Mouse (Mus musculus) embryo, embryonic 10.5 days (tissue): ENCODE data around the gene Smyd3.
"Not testable (repeated sequence)": the region's sequence is repeated elsewhere in the genome, so short reads cannot be mapped to it uniquely, and the experiment has no call there.

Experiments
- DNase-seq: peaks from one replicate; pipeline ENCODE4 v3.0.0-alpha.2; 2015; ENCODE audit warnings: low spot score

Smyd3 gene

DNA sequence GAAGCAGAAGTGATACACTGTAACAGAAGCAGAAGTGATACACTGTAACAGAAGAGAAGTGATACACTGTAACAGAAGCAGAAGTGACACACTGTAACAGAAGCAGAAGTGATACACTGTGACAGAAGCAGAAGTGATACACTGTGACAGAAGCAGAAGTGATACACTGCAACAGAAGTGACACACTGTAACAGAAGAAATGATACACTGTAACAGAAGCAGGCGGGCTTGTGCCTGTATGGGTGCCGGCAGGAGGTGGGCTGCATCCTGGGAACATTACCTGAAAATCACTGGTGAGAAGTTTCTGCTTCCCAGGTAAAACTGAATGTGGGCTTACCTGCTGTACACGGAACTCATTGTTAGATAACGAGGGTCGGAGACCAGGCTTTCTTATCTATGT is 353.6 kb downstream of the Smyd3 start:
- not testable (repeated sequence) for DNase-seq

DNA sequence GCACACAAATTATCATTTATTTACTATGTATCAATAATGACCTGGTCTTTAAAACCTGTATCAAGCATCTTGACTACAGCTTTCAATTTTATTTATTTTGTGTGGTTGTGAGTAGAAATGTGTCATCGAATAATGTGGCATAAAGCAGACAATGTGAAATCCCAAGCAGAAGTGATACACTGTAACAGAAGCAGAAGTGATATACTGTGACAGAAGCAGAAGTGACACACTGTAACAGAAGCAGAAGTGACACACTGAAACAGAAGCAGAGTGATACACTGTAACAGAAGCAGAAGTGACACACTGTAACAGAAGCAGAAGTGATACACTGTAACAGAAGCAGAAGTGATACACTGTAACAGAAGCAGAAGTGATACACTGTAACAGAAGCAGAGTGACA is 355.1 kb downstream of the Smyd3 start:
- not testable (repeated sequence) for DNase-seq

DNA sequence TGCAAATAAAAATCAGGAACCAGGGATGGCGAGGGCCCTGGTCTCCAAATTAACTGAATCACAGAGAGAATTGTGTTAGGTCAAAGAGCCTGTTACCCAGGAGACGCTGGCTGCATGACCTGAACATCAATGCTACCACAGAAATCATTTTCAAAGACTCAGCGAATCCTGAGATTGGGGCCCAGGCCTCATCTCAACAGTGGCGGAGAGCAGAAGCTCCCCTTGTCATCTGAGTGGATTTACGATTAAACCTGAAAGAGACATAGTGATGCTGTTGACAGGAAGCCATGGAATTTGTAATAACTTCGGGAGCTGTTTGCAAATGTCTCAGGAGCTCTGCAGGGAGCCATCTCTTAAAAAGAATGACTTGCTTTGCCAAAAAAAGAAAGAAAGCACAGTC is 355.9 kb downstream of the Smyd3 start:
- peak; percentile 48 for DNase-seq

GRCm38 (mm10) chr1:179160697-179161096 is 357.1 kb downstream of the Smyd3 start:
- DNase-seq: no peak

DNA sequence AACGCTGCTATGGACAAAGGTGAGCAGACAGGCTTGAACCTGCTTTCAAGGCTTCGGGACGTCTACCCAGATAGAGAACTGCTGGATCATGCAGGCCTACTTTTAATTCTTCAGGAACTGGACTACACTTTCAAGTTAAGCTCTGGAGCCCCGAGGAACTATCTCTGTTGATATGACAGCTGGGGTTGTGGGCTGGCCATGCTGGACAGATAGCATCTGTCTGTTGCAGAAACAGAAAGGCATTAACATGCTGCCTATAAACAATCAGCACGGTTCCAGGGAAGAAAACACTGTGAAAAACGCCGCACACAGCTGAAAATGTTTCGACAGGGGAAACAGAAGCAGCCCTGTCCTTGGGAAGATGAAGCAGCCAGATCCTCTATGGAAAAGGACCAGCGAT is 365.5 kb downstream of the Smyd3 start:
- DNase-seq: no peak

GRCm38 (mm10) chr1:179151275-179151674 is 366.6 kb downstream of the Smyd3 start:
- no peak for DNase-seq

DNA sequence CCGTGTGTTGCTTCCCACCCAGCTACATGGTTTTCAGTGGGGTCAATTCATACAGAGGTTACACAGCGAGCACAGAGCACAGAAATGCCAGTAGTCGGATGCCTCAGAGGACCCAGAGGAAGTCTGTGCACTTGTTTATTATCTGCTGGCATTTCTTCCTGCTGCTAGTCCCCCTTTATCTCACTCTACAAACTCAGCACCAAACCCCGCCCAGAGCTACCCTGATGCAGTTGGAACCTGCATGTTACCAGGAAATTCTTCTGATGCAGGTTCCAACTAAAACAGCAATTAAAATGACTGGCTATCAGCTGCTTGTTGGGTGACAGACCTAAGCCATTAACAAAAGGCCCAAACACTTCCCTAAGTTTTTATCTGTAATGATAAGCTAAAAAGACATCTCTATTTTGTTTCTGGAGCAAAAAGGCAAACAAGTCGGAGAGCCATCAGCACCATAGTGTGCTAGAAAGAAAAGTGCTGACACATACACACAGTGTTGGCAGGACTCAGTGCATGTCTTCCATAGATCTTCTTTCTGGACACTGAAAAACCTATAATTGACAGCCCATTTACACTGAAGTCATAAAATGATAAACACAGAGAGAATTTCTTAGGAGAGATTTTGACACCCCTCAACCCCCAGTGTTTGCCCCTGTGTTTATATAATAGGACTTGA is 368.2 kb downstream of the Smyd3 start:
- no peak for DNase-seq

GRCm38 (mm10) chr1:179146730-179147167 is 371.1 kb downstream of the Smyd3 start:
- peak; percentile 39 for DNase-seq

DNA sequence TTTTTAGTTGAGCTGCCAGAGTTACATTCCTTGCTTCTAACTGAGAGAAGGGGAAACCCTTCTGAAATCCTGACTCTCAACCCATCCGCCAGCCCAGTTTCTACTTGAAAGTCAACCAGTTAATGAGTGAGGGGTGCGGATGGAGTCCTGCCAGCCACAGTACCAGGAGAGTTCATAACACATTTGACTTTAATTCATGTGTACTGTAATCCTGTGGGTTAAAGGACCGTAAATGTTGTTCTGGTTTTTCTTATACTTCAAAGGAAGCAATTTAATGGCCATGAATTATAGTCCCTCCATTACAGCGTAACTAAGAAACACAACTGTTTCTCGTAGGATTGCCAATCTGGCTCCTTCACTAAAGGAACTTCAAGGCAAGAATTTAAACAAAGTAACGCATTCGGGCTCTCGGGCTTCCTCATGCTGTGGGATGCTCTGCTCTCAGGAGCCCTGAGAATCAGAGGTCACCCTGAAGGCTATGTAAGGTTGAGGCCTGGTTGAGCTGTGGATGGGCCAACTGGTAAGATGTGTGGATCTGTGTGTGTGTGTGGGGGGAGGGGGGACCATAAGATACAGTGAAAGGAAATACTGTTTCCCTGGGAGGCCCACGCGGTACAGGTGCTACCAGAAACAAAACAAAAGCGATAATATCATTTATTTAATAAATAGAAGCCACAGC is 374.5 kb downstream of the Smyd3 start:
- DNase-seq: peak; percentile 35

GRCm38 (mm10) chr1:179142177-179142576 is 375.7 kb downstream of the Smyd3 start:
- peak; percentile 86 for DNase-seq

DNA sequence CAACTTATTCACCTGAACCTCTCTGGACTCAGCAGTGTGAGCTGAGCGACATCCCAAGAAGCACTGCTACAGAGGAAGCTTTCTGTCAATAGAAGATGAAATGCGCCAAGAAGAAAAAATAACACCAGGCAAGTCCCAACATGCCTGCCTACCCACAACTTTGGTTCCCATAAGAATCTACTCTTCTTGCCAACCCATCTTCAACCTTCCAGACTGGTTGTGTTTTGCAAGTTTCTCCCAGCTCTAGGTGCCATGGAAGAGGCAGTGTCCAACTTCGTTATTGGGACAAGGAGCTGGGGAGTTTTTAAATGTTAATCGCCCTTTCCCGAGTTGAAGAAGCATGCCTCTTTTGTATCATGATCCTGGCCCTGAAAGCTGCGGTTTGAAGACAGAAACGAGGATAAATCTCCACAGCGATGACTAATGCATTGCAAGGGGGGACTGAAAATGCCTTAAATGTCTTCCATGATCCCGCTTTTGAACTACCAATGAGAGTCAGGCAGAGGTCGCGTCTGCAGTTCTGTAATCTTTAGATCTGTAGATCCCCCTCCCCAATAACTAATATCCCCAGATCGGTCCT is 376.7 kb downstream of the Smyd3 start:
- DNase-seq: no peak

DNA sequence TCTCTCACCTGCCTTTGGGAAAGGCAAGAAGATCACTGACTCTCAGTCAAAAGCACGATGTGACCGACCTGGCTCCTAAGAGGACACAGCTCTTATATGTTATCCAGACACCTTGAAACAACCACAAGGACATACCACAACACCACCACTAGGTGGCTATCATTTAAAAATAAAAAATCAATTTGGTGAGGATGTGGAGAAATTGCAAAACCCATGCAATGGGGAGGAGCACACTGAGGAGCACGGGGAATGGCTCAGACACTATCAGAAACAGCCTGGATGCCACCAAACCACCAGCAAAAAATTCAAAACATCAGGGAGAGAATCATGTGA is 380.7 kb downstream of the Smyd3 start:
- DNase-seq: no peak

DNA sequence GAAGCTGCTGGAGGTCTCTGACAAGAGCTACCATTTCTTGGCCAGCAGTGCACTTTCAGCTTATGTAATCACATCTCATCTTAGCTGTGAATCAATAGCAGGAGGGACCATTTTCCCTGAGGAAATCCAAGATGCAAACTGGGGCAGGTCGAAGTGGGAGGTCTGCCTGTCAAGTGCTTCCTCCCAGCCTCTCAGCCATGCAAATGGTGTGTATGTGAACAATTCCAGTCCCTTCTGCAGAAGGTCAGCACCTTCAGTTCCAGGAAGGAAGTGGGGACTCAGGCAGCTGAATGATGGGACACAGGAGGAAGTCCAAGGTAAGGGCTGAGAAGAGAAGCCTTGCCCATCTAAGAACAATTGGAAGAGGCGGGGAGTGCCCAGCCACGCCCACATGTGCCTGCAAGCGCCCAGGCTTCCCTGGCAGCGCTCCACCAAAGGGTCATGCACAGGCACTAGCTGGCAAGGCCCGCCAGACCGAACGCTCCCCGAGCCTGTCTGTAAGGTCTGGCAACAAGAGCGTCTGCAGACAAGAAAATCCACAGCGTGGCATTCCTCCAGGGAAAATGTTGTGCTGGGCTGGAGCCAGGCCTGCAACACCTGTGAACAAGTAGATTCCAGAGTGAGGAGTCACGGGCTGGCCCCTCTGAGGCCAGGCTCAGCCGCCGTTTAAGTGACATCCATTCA is 381.2 kb downstream of the Smyd3 start:
- no peak for DNase-seq

GRCm38 (mm10) chr1:179129995-179130394 is 387.8 kb downstream of the Smyd3 start:
- DNase-seq: no peak

DNA sequence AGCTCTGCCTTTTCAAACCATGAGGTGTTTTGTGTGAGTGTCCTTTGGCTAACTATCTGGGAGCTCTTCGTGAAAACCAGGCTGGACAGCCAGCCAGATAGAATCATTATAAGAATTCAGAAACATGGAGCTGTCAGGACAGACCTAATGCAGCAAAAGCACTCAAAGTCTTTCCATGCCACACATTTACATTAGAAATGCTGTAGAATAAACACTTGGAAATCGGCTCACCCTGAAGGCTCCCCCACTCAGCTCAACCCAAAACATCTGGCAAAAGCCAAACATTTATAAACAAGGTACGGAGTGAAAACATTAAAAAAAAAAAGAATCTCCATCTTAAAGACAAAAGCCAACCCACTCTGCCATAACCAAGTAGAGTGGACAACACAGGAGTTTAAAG is 391.6 kb downstream of the Smyd3 start:
- no peak for DNase-seq

GRCm38 (mm10) chr1:179122476-179123229 is 395.2 kb downstream of the Smyd3 start:
- DNase-seq: no peak

DNA sequence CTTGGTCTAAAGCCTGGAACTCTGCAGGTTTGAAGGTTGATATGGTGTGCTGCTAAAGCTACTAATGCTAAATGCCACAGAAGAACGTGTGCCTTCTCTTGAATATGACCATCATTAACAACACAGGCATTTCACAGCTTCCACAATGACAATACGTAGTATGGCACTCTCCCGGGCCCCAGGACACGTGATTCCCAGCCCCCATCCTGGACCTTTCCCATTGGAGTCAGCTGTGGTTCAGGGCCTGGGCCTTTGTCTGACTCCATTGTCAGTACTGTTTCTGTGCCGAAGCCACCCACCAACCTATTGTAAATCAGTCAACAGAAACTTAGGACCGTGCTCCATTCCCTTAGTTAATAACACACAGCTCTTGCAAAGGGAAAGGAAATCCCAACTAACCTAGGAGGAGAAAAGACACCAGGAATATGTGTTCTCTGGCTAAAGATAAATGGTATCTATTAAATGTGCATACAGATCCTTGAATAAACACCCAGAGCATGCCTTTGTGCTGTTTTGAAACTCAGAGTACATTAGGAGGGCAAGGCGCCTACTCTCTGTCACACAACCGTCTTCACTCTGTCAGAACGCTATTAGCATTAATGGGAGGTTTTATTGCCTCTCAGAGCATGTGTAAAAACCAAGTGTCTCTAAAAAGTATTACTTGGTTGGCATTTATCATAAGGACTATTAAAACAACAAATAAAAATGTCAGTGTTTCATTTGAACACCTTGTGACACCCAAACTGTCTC is 397.4 kb downstream of the Smyd3 start:
- DNase-seq: peak; percentile 67

GRCm38 (mm10) chr1:179118673-179119072 is 399.2 kb downstream of the Smyd3 start:
- DNase-seq: no peak

DNA sequence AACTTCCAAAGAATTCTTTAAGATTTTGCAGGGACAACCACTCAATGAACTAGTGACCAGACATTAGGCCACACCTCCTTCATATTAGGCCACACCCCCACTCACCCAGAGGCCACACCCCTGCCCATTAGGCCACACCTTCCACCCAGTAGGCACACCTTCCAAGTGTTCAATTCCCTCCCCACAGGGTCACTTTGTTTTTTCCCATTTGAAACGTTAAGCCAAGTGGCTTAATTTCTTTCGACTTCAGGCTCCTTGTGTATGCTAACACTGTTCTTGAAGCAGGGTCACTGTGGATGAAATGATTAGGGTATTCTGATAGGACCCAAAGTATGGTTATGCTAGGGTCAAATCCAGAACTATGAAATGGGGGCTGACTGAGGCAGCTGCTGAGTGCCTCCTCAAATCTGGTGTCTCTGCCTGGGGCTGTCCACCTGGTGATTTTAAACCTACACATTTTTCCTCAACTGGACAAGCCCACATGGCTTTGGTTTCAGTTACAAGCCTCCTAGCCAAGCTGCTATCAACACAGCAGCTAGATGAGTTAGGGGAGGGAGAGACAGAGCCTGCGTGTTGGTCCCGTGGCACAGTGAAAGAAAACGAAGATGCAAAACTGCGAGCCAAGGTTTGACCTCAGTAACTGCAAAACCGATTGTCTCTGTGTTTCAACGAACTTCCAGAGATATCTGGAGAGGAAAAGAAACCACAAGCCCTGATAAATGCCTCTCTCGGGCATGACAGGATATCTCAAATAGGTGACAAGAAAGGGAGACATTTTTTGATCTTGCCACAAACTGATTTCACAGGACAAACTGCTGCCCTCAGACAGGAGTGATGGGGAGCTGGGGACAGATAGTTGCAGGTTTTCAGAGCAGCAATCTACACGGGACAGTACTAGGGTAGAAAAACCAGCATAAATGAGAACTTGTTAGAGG is 400.8 kb downstream of the Smyd3 start:
- DNase-seq: no peak

- DNase-seq: no peak
Observed at GRCm38 (mm10) chr1:179114833-179115495, 402.9 kb downstream of the Smyd3 start.
